Mouse (Mus musculus): ENCODE measurements at regions not wholly inside any gene's neighbourhood (a gene's known extent, or its start where the extent isn't known, plus 50 kb on each side); places are given as distances from the start of the nearest gene placed in this dataset.

DNA sequence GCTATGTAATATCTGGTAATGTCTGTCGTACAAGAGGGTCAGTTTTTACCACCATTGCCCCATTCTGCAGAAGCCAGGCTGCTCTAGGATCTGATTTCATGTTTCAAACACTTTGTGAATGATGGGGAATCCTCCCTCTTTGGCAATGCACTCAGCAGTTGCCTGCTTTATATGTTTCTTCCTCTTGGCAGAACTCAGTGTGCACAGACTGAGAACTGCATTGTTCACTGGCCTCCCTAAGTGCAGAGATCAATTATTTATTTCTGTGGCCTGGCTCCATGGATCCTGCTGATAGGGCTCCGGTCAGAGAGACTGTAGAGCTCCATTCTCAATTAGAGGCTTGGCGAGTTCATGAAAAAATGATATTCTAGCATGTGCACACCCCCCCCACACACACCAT, 824.1 kb downstream of the Kcnj2 start:
- no peaks in the 10 kb centered on the region for H3K27me3 ChIP-seq (replicated peaks; ENCODE audit: control insufficient read depth, insufficient read depth, low read length)
- peaks cover 3% of the 10 kb centered on the region; the same call in 1 of the 2 replicates for H3K4me1 ChIP-seq (ENCODE audit: control insufficient read depth, insufficient read depth, low read depth, low read length)
- no peak overlapping the region for H3K27ac ChIP-seq (ENCODE audit: low read depth, low read length)
- no peak overlapping the region for H3K9ac ChIP-seq (ENCODE audit: low read depth, low read length)
- H3K4me2 ChIP-seq (ENCODE audit: low read length): no peak overlapping the region
- ATAC-seq: no peak; the same call in 1 of the 2 replicates
- no peak overlapping the region for H3K4me3 ChIP-seq (ENCODE audit: low read length)
- H3K9me3 ChIP-seq (ENCODE audit: control insufficient read depth, low read length): no peaks in the 10 kb centered on the region
- 59% methylated on average over 3 of the region's 3 CpGs for WGBS
- no peaks in the 10 kb centered on the region for H3K36me3 ChIP-seq (ENCODE audit: control insufficient read depth, insufficient read depth, low read length)

DNA sequence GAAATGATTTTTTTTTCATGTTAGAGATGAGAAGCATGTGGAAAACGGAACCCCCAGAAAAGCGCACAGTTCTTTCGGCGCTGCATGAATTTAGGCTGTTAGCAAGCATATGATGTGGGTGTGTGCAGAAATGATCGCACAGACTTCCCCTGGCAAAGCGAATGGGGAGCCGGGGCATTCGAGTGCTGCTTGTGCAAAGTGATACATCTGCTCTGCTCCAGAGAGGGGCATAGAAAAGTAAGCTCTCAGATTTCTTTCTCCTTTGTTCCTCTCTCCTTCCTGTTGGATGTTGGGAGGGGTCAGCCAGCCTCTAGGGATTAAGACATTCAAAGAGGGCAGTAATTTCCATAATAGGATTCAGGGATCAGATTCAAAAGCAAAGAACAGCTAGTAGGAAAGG, 827.9 kb downstream of the Kcnj2 start:
- H3K9me3 ChIP-seq (ENCODE audit: control insufficient read depth, low read length): no peaks in the 10 kb centered on the region
- no peak overlapping the region for H3K9ac ChIP-seq (ENCODE audit: low read depth, low read length)
- H3K4me3 ChIP-seq (ENCODE audit: low read length): no peak overlapping the region
- no peaks in the 10 kb centered on the region for H3K36me3 ChIP-seq (ENCODE audit: control insufficient read depth, insufficient read depth, low read length)
- peaks cover 3% of the 10 kb centered on the region; the same call in 1 of the 2 replicates for H3K4me1 ChIP-seq (ENCODE audit: control insufficient read depth, insufficient read depth, low read depth, low read length)
- no peak for ATAC-seq
- peak overlapping the region; percentile 29; the same call in 1 of the 2 replicates for H3K4me2 ChIP-seq (ENCODE audit: low read length)
- H3K27ac ChIP-seq (ENCODE audit: low read depth, low read length): no peak overlapping the region
- no peaks in the 10 kb centered on the region for H3K27me3 ChIP-seq (replicated peaks; ENCODE audit: control insufficient read depth, insufficient read depth, low read length)
- WGBS: 18% methylated on average over 8 of the region's 8 CpGs

DNA sequence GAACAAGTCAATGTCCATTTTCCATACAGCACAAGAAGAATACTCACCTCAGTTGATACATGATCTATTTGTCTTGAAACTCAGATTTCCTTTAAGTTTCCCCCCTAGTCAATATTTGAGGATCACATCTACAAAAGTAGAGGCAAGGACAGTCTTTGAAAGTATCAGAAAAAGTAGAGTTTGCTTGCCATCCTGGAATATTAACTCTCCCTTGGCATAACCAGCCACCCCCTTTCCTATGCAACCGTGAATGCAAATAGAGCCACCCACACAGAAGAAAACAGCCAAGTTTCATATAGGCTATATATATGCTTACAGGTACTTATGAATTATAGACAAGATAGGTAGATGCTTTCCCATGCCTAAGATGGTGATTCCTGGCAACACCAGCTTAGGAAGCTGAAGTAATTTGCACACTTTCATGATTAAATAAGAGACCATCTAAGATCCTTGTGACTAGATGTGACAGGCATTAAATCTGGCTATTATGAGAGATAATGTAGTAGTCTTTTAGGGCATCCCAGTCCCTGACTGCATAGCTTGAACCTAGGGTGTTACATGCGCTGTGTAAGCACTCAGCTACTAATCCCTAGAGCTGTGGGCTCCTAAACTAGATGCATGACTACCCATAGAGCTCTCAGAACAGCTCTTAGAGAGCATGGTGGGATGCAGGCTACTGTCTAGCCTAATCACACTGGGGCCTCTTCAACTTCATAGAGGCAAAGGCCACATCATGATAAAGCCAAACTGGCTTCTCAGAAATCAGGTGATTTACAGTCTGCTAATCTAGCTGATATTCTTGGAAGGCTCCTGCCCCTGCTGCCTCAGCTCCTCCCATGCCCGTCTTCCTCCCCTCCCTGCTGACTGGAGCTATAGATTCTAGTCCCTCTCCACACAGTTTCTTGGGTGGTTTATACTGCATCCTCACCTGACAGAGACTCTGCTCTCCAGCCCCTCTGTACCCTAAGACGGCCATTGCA, 829.5 kb downstream of the Kcnj2 start:
- H3K4me2 ChIP-seq (ENCODE audit: low read length): no peak overlapping the region
- 79% methylated on average over 4 of the region's 4 CpGs for WGBS
- H3K4me3 ChIP-seq (ENCODE audit: low read length): no peak overlapping the region
- H3K9me3 ChIP-seq (ENCODE audit: control insufficient read depth, low read length): no peaks in the 10 kb centered on the region
- no peaks in the 10 kb centered on the region for H3K36me3 ChIP-seq (ENCODE audit: control insufficient read depth, insufficient read depth, low read length)
- H3K4me1 ChIP-seq (ENCODE audit: control insufficient read depth, insufficient read depth, low read depth, low read length): peaks cover 3% of the 10 kb centered on the region; the same call in 1 of the 2 replicates
- no peak overlapping the region for H3K9ac ChIP-seq (ENCODE audit: low read depth, low read length)
- ATAC-seq: no peak
- no peaks in the 10 kb centered on the region for H3K27me3 ChIP-seq (replicated peaks; ENCODE audit: control insufficient read depth, insufficient read depth, low read length)
- H3K27ac ChIP-seq (ENCODE audit: low read depth, low read length): no peak overlapping the region

GRCm38 (mm10) chr11:111897001-111897400, 831.0 kb downstream of the Kcnj2 start:
- no peaks in the 10 kb centered on the region for H3K36me3 ChIP-seq (ENCODE audit: control insufficient read depth, insufficient read depth, low read length)
- no peaks in the 10 kb centered on the region for H3K27me3 ChIP-seq (replicated peaks; ENCODE audit: control insufficient read depth, insufficient read depth, low read length)
- no peak for ATAC-seq
- H3K27ac ChIP-seq (ENCODE audit: low read depth, low read length): no peak overlapping the region
- no peaks in the 10 kb centered on the region for H3K9me3 ChIP-seq (ENCODE audit: control insufficient read depth, low read length)
- H3K4me1 ChIP-seq (ENCODE audit: control insufficient read depth, insufficient read depth, low read depth, low read length): peaks cover 3% of the 10 kb centered on the region; the same call in 1 of the 2 replicates
- WGBS: 86% methylated on average over 6 of the region's 6 CpGs
- H3K9ac ChIP-seq (ENCODE audit: low read depth, low read length): no peak overlapping the region
- no peak overlapping the region for H3K4me3 ChIP-seq (ENCODE audit: low read length)
- no peak overlapping the region for H3K4me2 ChIP-seq (ENCODE audit: low read length)

DNA sequence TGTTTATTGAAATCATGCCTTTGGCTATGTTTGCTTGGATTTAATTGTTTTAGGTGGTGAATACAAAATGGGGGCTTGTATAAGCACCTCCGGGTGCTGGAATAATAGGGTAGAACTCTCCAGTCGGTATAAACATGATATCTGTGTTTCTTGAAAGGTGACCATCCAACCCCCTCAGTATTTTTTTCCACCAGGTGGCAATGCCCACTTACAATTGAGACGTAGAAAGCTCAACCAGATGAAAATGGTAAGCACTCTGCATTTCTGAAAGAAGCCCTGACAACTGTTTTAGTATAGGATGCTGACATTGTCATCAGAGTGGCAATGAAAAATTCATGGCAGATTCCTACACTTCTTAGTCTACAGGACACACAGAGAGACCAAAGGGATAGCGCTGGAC, 838.1 kb downstream of the Kcnj2 start:
- H3K27me3 ChIP-seq (replicated peaks; ENCODE audit: control insufficient read depth, insufficient read depth, low read length): no peaks in the 10 kb centered on the region
- H3K9me3 ChIP-seq (ENCODE audit: control insufficient read depth, low read length): no peaks in the 10 kb centered on the region
- ATAC-seq: no peak
- no peak overlapping the region for H3K4me2 ChIP-seq (ENCODE audit: low read length)
- WGBS: 74% methylated on average over 4 of the region's 4 CpGs
- H3K4me1 ChIP-seq (ENCODE audit: control insufficient read depth, insufficient read depth, low read depth, low read length): no peaks in the 10 kb centered on the region
- H3K36me3 ChIP-seq (ENCODE audit: control insufficient read depth, insufficient read depth, low read length): no peaks in the 10 kb centered on the region
- no peak overlapping the region for H3K27ac ChIP-seq (ENCODE audit: low read depth, low read length)
- H3K9ac ChIP-seq (ENCODE audit: low read depth, low read length): no peak overlapping the region
- no peak overlapping the region for H3K4me3 ChIP-seq (ENCODE audit: low read length)

DNA sequence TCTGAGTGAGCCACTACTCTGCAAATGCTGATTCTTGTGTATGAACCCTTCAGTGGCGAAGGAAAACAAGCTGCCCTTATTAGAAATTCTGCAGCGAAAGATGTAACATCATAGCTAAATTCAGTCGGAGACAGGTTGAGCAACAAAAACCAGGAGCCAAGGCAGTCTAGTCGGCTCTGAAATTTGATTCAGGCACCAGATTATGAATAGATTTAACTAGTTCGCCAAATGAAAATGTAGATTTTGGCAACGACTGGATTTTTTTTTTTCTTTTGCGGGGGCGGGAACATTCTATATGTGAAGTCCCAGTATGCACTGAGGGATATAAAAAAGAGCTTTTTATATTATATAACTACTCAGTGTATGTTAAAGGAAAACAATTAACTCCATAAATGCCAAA, 847.9 kb downstream of the Kcnj2 start:
- Histone ChIP-seq H3K4me2 (ENCODE audit: low read length) (no peak overlapping the region), H3K9me3 (ENCODE audit: control insufficient read depth, low read length) (peaks cover 2% of the 10 kb centered on the region; the same call in 1 of the 2 replicates), H3K9ac (ENCODE audit: low read depth, low read length) (no peak overlapping the region), H3K27me3 (replicated peaks; ENCODE audit: control insufficient read depth, insufficient read depth, low read length) (no peaks in the 10 kb centered on the region), H3K4me3 (ENCODE audit: low read length) (no peak overlapping the region), H3K4me1 (ENCODE audit: control insufficient read depth, insufficient read depth, low read depth, low read length) (no peaks in the 10 kb centered on the region), H3K36me3 (ENCODE audit: control insufficient read depth, insufficient read depth, low read length) (no peaks in the 10 kb centered on the region), H3K27ac (ENCODE audit: low read depth, low read length) (no peak overlapping the region)
- WGBS: 88% methylated on average over 8 of the region's 8 CpGs
- ATAC-seq: no peak

- H3K27me3 ChIP-seq (replicated peaks; ENCODE audit: control insufficient read depth, insufficient read depth, low read length): no peaks in the 10 kb centered on the region
- H3K9me3 ChIP-seq (ENCODE audit: control insufficient read depth, low read length): no peaks in the 10 kb centered on the region
- peaks cover 3% of the 10 kb centered on the region; the same call in 1 of the 2 replicates for H3K4me1 ChIP-seq (ENCODE audit: control insufficient read depth, insufficient read depth, low read depth, low read length)
- no peak overlapping the region for H3K27ac ChIP-seq (ENCODE audit: low read depth, low read length)
- WGBS: 93% methylated on average over 1 of the region's 1 CpGs
- no peak overlapping the region for H3K9ac ChIP-seq (ENCODE audit: low read depth, low read length)
- H3K4me3 ChIP-seq (ENCODE audit: low read length): no peak overlapping the region
- no peak for ATAC-seq
- H3K36me3 ChIP-seq (ENCODE audit: control insufficient read depth, insufficient read depth, low read length): no peaks in the 10 kb centered on the region
- no peak overlapping the region for H3K4me2 ChIP-seq (ENCODE audit: low read length)
Measured at GRCm38 (mm10) chr11:111926336-111926735, 855.7 kb upstream of the Sox9 start.

DNA sequence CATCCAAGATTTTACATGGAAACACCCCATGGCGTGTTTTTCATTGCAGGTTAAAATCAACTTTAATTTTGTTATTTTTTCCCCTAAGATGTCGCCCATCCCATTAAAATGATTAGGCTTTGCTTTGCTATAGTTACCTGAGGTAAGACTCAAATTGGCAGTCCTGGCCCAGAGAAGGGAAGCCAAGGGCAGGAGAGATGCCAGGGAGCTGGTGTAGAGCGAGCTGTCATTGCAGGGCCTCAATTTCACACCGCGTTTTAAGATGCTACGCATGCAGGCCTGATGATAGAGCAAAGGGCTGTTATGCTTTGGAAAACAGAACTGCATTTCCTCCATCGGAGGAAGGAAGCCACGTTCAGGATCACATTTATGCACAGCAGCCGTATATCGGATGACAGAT, 852.7 kb upstream of the Sox9 start:
- H3K27ac ChIP-seq (ENCODE audit: low read depth, low read length): no peak overlapping the region; the same call in 1 of the 2 replicates
- H3K9me3 ChIP-seq (ENCODE audit: control insufficient read depth, low read length): no peaks in the 10 kb centered on the region
- no peaks in the 10 kb centered on the region for H3K36me3 ChIP-seq (ENCODE audit: control insufficient read depth, insufficient read depth, low read length)
- H3K9ac ChIP-seq (ENCODE audit: low read depth, low read length): no peak overlapping the region
- H3K27me3 ChIP-seq (replicated peaks; ENCODE audit: control insufficient read depth, insufficient read depth, low read length): no peaks in the 10 kb centered on the region
- no peak for ATAC-seq
- peaks cover 3% of the 10 kb centered on the region; the same call in 1 of the 2 replicates for H3K4me1 ChIP-seq (ENCODE audit: control insufficient read depth, insufficient read depth, low read depth, low read length)
- 42% methylated on average over 10 of the region's 10 CpGs for WGBS
- H3K4me2 ChIP-seq (ENCODE audit: low read length): no peak overlapping the region
- H3K4me3 ChIP-seq (ENCODE audit: low read length): no peak overlapping the region

DNA sequence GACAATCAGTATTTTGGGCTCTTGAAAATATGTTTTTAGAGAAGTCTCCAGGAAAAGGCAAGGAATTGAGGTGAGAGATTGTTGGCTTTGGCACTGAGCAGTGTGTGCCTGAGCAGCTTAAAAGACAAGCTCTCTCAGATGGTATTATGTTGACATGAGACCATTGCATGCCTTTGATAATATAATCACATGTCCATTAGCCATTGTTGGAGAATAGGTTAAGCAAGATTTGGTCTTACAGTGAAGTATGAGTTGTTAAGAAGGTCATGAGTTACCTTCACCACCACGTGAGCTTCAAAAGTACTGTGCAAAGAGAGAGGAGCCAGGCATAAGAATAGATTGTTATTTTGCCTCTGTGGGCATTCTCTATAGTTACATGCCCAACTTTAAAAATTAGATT, 850.0 kb upstream of the Sox9 start:
- no peak overlapping the region for H3K9ac ChIP-seq (ENCODE audit: low read depth, low read length)
- H3K4me2 ChIP-seq (ENCODE audit: low read length): no peak overlapping the region
- H3K27ac ChIP-seq (ENCODE audit: low read depth, low read length): no peak overlapping the region
- no peaks in the 10 kb centered on the region for H3K9me3 ChIP-seq (ENCODE audit: control insufficient read depth, low read length)
- H3K27me3 ChIP-seq (replicated peaks; ENCODE audit: control insufficient read depth, insufficient read depth, low read length): no peaks in the 10 kb centered on the region
- ATAC-seq: no peak
- WGBS: 74% methylated on average over 1 of the region's 1 CpGs
- H3K36me3 ChIP-seq (ENCODE audit: control insufficient read depth, insufficient read depth, low read length): no peaks in the 10 kb centered on the region
- peaks cover 3% of the 10 kb centered on the region; the same call in 1 of the 2 replicates for H3K4me1 ChIP-seq (ENCODE audit: control insufficient read depth, insufficient read depth, low read depth, low read length)
- H3K4me3 ChIP-seq (ENCODE audit: low read length): no peak overlapping the region

Measured in hindbrain, embryonic 16.5 days (tissue).